In the genomic region with DNA sequence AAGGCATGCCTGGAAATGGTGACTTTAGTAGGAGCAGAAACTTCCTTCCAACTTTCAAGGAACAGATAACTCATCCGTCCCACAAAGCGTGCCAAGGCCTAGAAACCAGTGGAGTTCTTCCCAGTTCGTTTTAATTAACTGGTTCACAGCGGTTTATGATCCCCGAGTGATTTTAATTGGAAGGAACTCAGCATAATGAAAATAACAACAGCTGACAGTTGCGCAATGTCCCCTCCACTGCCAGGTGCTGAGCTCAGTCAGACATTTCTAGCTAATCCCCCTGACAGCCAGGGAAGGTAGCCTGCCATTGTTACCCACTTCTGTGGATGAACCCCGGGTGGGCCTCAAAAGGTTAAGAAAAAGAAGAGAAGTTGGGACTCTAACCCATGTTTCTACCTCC, we compare ENCODE assay signal across 8 mouse cellular contexts. TPM values are rescaled to one million over a fixed set of nuclear protein-coding genes. Genes with fewer than 3 reads are reported as not detected.
DNase-seq lines count a peak whose midpoint lies in the region; TF ChIP-seq lines count a peak whose summit lies in the region.

No protein-coding gene starts in this region.

- DNase-seq in adrenal gland, adult 2 months, result peak; percentile 10
- no peak for DNase-seq in adrenal gland, postnatal 25 days
- peak; percentile 36 to 38 for DNase-seq in kidney, postnatal 25 days
- no peak for DNase-seq in kidney, adult 8-10 months
- peak; percentile 77 for DNase-seq in gastrocnemius, adult 2 months
- peak; percentile 14 to 20 for DNase-seq in layer of hippocampus, postnatal 36 days
- DNase-seq in thymus, adult 18-20 months, result no peak
- DNase-seq in spleen, adult 18-20 months, result no peak

- H3K27ac ChIP-seq in gastrocnemius, adult 2 months, result no peak overlapping the region

- TF ChIP-seq CTCF in gastrocnemius, adult 2 months (IDR thresholded peaks at IDR 0.05), result no peak

- intact Hi-C loops in gastrocnemius, adult 2 months (cut with DNase I), result no loop called here

- no peak overlapping the region for H3K4me3 ChIP-seq in gastrocnemius, adult 2 months

RNA-seq across cellular contexts. Expression of a gene that starts 18.8 kb away (rescaled TPM):
- 1 to 10 TPM; 1.2 to 1.4 TPM for total RNA-seq in adrenal gland, adult 2 months (2021)
- polyA plus RNA-seq in adrenal gland, adult 2 months (2012; rRNA removed), result 0.08 and 0.31 TPM in 2 replicates
- total RNA-seq in adrenal gland, postnatal 25 days (2021), result 1.2 and 1.7 TPM in 2 replicates
- under 1 TPM; 0.05 to 0.14 TPM for total RNA-seq in gastrocnemius, adult 2 months (2021)
- 10 to 100 TPM; 29.4 to 32.9 TPM for total RNA-seq in layer of hippocampus, postnatal 36 days (2021)

RNA-seq across cellular contexts. Expression of a gene that starts 19.0 kb away (rescaled TPM):
- 10 to 100 TPM; 41.3 to 41.5 TPM for total RNA-seq in adrenal gland, adult 2 months (2021)
- 2.7 and 3.0 TPM in 2 replicates for polyA plus RNA-seq in adrenal gland, adult 2 months (2012; rRNA removed)
- 32.2 and 49.5 TPM in 2 replicates for total RNA-seq in adrenal gland, postnatal 25 days (2021)
- total RNA-seq in gastrocnemius, adult 2 months (2021), result 1 to 10 TPM; 5.3 to 8.0 TPM
- total RNA-seq in layer of hippocampus, postnatal 36 days (2021), result 100 to 1,000 TPM; 178 to 188 TPM

RNA-seq across cellular contexts. Expression of a gene that starts 52.9 kb away (rescaled TPM):
- 1 to 10 TPM; 3.2 to 4.3 TPM for total RNA-seq in adrenal gland, adult 2 months (2021)
- polyA plus RNA-seq in adrenal gland, adult 2 months (2012; rRNA removed), result 0.29 and 0.36 TPM in 2 replicates
- 5.5 and 5.8 TPM in 2 replicates for total RNA-seq in adrenal gland, postnatal 25 days (2021)
- total RNA-seq in gastrocnemius, adult 2 months (2021), result 1 to 10 TPM; 2.8 to 3.3 TPM
- 10 to 100 TPM in 1 of 2 experiments, 1 to 10 TPM in 1; 8.9 to 10.5 TPM for total RNA-seq in layer of hippocampus, postnatal 36 days (2021)

Comparison
In these comparisons a context has a peak if more than half of its experiments do, and no peak if none do; other contexts are left out.
1. DNase-seq: peak in adrenal gland, adult 2 months (single experiment), kidney, postnatal 25 days (2 of 2), gastrocnemius, adult 2 months (single experiment) and layer of hippocampus, postnatal 36 days (2 of 2); none in adrenal gland, postnatal 25 days (single experiment), kidney, adult 8-10 months (0 of 2), thymus, adult 18-20 months (0 of 2) and spleen, adult 18-20 months (0 of 2).
2. RNA of a gene that starts 18.8 kb away (total RNA-seq): 29.4 to 32.9 TPM in layer of hippocampus, postnatal 36 days; 1.2 to 1.7 TPM in adrenal gland, postnatal 25 days, 1.2 to 1.4 TPM in adrenal gland, adult 2 months and 0.05 to 0.14 TPM in gastrocnemius, adult 2 months; every median in the first group is over 10 times any median in the second.